Mouse (Mus musculus): ENCODE results near the gene Gins2. TPM values are rescaled to one million over a fixed set of nuclear protein-coding genes. Genes with fewer than 3 reads are reported as not detected.

Gins2 gene
- polyA plus RNA-seq, 1 experiment from 2014 or later, result 23.1 TPM

DNA sequence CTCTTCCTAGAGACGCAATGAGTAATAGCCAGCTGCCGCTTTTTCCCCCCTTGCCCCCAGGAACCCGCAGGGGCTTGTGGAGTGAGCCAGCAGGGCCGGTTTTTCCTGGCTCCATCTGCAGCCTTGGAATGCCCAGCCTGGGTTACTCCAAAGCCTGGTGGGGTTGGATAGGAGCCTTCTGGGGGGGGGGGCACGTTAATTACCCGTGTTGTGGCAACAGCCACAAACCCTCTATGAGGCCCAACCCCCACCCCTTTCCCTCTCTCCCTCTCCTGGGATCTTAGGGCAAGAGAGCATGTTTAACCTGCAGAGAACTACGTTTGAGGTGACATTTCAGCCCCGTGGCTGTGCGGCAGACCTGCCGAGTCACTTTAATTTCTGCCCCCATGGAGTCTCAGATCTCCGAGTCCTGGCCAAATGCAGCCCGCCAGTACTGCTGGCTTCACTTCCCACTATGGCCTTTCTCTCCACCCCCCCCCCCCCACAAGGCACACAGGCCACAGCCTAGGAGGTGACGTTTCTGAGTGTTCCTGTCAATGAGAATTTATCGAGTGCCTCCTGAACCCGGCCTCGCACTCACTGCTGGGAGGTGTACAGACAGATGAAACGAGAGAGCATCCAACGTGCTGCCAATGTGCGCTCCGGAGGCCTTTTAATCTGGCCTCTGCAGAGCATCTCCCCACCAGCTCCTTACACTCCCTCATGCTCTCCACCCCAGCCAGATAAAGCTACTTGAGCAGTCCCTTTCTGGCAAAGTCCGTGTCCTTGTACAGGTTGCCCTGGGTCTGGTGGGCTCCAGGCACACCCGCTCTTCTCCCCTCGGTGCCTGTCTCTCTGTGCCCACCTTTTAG lies 49.1 kb downstream of the Gins2 start:
- 0 out of 2 replicates have a peak overlapping the region, but pooled peaks have one; percentile 53 for H3K9ac ChIP-seq (ENCODE audit: low read depth, low read length)
- ATAC-seq, result no peak
- H3K4me2 ChIP-seq (replicated peaks; ENCODE audit: low read depth), result peak overlapping the region; percentile 99
- no peak for TF ChIP-seq CTCF (IDR thresholded peaks at IDR 0.05; ENCODE audit: low read depth)
- H3K27me3 ChIP-seq (replicated peaks; ENCODE audit: control insufficient read depth, insufficient read depth, low read length), result no peaks in the 10 kb centered on the region
- H3K27ac ChIP-seq (ENCODE audit: low read depth, low read length), result peak overlapping the region; percentile 96
- WGBS, result 47% methylated on average over 23 of the region's 23 CpGs
- no peak overlapping the region for H3K4me3 ChIP-seq (ENCODE audit: low read depth, low read length)
- H3K9me3 ChIP-seq (ENCODE audit: control insufficient read depth), result no peaks in the 10 kb centered on the region
- H3K36me3 ChIP-seq (ENCODE audit: control insufficient read depth, insufficient read depth), result no peaks in the 10 kb centered on the region
- H3K4me1 ChIP-seq (replicated peaks; ENCODE audit: control insufficient read depth, insufficient read depth, low read length), result peaks cover 23% of the 10 kb centered on the region

DNA sequence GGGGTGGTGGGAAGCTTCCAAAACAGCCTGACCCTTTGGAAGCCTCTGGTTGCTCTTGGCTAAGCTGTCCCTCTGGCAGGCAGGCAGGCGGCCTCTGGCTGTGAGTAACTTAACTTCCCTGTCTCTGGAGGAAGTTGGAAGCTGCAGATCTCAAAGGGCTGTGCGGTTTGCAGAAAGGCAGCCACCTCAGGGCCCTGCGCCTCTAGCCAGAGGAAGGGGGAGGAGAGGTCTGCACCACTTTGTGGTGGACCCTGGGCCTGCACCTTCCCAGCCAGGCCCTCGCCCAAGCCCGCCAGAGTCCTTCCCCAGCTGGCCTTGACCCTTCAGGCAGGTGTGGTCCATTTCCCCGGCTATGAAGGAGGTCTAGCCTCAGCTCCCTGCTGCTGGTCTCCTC lies 49.7 kb downstream of the Gins2 start:
- 0 out of 2 replicates have a peak, but pooled peaks have one; percentile 8 for TF ChIP-seq CTCF (IDR thresholded peaks at IDR 0.05; ENCODE audit: low read depth)
- no peak for ATAC-seq
- H3K36me3 ChIP-seq (ENCODE audit: control insufficient read depth, insufficient read depth), result no peaks in the 10 kb centered on the region
- 0 out of 2 replicates have a peak overlapping the region, but pooled peaks have one; percentile 53 for H3K9ac ChIP-seq (ENCODE audit: low read depth, low read length)
- no peaks in the 10 kb centered on the region for H3K27me3 ChIP-seq (replicated peaks; ENCODE audit: control insufficient read depth, insufficient read depth, low read length)
- 35% methylated on average over 6 of the region's 6 CpGs for WGBS
- H3K4me3 ChIP-seq (ENCODE audit: low read depth, low read length), result no peak overlapping the region
- H3K27ac ChIP-seq (ENCODE audit: low read depth, low read length), result peak overlapping the region; percentile 96
- H3K4me2 ChIP-seq (replicated peaks; ENCODE audit: low read depth), result peak overlapping the region; percentile 99
- H3K4me1 ChIP-seq (replicated peaks; ENCODE audit: control insufficient read depth, insufficient read depth, low read length), result peaks cover 20% of the 10 kb centered on the region
- no peaks in the 10 kb centered on the region for H3K9me3 ChIP-seq (ENCODE audit: control insufficient read depth)

DNA sequence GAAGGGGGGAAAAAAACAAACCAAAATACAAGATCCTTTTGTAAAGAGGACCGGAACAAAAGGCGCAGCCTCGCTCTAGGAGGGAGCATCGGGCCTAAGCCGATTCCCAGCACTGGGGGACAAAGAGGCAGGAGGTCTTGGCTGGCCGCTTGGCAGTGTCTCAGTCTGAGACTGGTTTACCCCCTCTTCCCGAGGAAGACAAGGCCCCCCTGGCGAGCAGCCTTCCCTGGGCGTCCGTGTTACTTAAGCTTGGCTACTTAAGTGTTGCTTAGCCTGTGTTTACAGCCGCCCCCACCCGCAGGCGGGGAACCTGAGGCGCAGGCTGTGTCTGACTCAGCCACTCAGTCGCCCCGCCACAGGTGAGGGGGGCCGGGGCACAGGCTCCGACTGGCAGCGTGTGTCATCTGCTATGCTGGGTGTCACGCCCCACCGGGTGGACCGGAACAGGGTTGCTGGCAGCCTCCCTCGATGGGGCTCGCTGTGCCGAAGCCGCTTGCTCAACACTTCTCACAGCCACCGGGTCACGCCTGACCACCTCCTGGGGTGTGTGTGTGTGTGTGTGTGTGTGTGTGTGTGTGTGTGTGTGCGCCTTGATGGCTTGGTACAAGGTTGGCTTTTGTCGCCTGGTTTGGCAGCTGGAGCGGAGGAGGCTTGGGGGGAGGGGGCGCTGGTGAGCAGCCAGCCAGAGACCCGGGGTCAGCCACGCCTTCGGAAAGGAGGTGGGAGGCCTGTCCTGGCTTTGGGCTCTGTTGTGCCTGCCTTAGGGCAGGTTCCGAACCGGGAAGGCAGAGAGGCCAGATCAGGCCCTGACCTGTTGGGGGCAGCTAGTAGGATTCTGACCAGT lies 50.5 kb downstream of the Gins2 start:
- peak; percentile 72 for ATAC-seq
- H3K36me3 ChIP-seq (ENCODE audit: control insufficient read depth, insufficient read depth), result no peaks in the 10 kb centered on the region
- 10% methylated on average over 37 of the region's 37 CpGs for WGBS
- TF ChIP-seq CTCF (IDR thresholded peaks at IDR 0.05; ENCODE audit: low read depth), result peak; percentile 58
- peak overlapping the region; percentile 99 for H3K4me2 ChIP-seq (replicated peaks; ENCODE audit: low read depth)
- H3K4me1 ChIP-seq (replicated peaks; ENCODE audit: control insufficient read depth, insufficient read depth, low read length), result peaks cover 18% of the 10 kb centered on the region
- H3K4me3 ChIP-seq (ENCODE audit: low read depth, low read length), result peak overlapping the region; percentile 62
- H3K27me3 ChIP-seq (replicated peaks; ENCODE audit: control insufficient read depth, insufficient read depth, low read length), result no peaks in the 10 kb centered on the region
- H3K9me3 ChIP-seq (ENCODE audit: control insufficient read depth), result no peaks in the 10 kb centered on the region
- H3K27ac ChIP-seq (ENCODE audit: low read depth, low read length), result peak overlapping the region; percentile 96
- peak overlapping the region; percentile 53 for H3K9ac ChIP-seq (ENCODE audit: low read depth, low read length)

DNA sequence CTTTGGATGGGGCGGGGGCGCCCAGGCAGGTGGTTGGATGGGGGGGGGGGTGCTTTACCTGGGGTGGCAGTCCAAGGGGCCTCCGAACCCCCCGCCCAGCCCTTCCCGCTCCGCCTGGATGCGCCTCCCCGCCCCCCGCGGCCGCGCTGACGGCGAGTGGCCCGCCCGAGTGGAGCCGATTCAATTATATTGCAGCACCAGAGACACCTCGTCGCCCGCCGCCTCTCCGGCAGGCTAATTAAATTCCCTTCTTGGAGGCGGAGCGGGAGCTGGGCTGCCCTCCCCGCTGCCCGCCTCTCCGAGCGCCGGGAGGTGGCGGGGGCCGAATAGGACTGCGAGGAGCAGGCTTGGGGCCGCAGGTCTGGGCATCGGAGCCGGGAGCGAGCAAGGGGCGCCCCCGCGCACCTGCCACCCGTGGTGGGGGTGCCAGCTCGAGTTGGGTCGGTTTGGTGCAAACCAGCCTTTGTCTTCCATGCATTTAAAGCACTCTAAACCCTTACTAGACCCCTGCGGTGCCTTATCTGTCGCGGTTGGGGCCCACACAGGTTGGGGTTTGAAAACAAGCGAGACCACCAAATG lies 51.2 kb downstream of the Gins2 start:
- TF ChIP-seq CTCF (IDR thresholded peaks at IDR 0.05; ENCODE audit: low read depth), result no peak
- 1% methylated on average over 39 of the region's 46 CpGs for WGBS
- H3K27ac ChIP-seq (ENCODE audit: low read depth, low read length), result peak overlapping the region; percentile 96
- H3K9me3 ChIP-seq (ENCODE audit: control insufficient read depth), result no peaks in the 10 kb centered on the region
- H3K4me1 ChIP-seq (replicated peaks; ENCODE audit: control insufficient read depth, insufficient read depth, low read length), result peaks cover 18% of the 10 kb centered on the region
- no peaks in the 10 kb centered on the region; the same call in 1 of the 2 replicates for H3K27me3 ChIP-seq (replicated peaks; ENCODE audit: control insufficient read depth, insufficient read depth, low read length)
- no peaks in the 10 kb centered on the region for H3K36me3 ChIP-seq (ENCODE audit: control insufficient read depth, insufficient read depth)
- ATAC-seq, result peak; percentile 19
- peak overlapping the region; percentile 62 for H3K4me3 ChIP-seq (ENCODE audit: low read depth, low read length)
- H3K9ac ChIP-seq (ENCODE audit: low read depth, low read length), result peak overlapping the region; percentile 53
- H3K4me2 ChIP-seq (replicated peaks; ENCODE audit: low read depth), result peak overlapping the region; percentile 99

DNA sequence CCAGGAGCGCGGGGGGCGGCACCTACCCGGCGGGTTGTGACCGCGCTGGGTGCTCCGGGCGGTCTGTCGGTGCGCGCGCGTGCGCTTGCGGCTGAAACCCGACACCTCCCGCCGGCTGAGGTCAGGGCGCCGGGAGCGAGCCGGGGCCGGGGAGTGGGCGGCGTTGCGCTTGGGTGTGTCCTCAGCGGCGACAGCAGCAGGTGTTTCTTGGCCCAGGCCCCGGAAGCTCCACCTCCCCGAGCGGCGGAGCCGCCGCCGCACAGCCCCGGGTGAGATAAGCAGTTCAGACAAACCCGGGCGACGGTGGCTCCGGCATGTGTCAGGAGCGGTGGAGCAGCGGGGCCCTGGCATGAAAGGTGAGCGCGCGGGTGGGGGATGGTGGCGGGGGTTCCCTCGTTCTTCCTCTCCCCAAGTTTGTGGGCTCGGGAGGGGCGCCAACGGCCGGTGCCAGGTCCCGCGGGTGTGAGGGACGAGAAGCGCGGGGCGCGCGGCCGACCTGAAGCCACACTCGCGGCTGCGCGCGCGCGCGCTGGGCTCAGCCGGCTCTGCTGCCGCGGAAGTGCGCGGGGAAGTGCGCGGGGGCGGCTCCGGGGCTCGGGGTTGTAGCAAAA lies 51.8 kb downstream of the Gins2 start:
- WGBS, result under 1% methylated on average over 69 of the region's 79 CpGs
- Histone ChIP-seq H3K9ac (ENCODE audit: low read depth, low read length) (peak overlapping the region; percentile 53), H3K4me1 (replicated peaks; ENCODE audit: control insufficient read depth, insufficient read depth, low read length) (peaks cover 22% of the 10 kb centered on the region), H3K4me2 (replicated peaks; ENCODE audit: low read depth) (peak overlapping the region; percentile 99), H3K9me3 (ENCODE audit: control insufficient read depth) (no peaks in the 10 kb centered on the region), H3K27ac (ENCODE audit: low read depth, low read length) (peak overlapping the region; percentile 96), H3K27me3 (replicated peaks; ENCODE audit: control insufficient read depth, insufficient read depth, low read length) (no peaks in the 10 kb centered on the region; the same call in 1 of the 2 replicates), H3K36me3 (ENCODE audit: control insufficient read depth, insufficient read depth) (no peaks in the 10 kb centered on the region), H3K4me3 (ENCODE audit: low read depth, low read length) (peak overlapping the region; percentile 62)
- TF ChIP-seq CTCF (IDR thresholded peaks at IDR 0.05; ENCODE audit: low read depth), result no peak
- peak; percentile 69 for ATAC-seq

Data from intestine, postnatal 0 days (tissue).